Mouse (Mus musculus): ENCODE data around the gene Cnn2.

Gene Cnn2

DNA sequence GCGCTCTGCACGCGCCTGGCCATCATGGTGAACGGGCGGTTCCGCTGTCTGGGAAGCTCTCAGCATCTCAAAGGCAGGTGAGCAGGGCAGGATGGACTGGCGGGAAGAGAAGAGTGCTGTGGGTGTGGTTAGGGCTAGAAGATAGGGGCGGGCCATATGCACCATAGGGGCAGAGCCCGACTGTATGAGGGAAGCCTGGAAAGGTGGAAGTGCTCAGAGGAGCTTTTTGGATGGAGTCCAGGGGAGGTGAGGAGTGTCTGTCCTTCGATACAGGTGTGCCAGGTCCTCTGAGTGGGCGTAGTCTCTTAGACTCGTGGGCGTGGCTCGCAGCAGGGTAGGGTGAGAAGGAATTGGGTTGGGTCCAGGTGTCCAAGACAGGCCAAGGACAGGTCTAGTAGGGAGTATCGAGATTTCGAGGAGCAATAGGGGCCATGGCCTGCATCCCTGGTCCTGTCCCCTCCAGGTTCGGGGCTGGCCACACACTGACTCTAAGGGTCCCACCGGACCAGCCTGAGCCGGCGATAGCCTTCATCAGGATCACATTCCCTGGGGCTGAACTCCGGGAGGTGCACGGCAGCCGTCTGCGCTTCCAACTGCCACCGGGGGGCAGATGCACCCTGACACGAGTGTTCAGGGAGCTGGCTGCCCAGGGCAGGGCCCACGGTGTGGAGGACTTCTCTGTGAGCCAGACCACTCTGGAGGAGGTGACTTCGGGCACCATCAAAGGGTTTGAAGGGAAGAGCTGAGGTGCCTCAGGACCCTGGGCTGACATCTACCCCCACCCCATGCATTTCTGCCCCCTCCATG lies 26.3 kb downstream of the Cnn2 start:
- in situ Hi-C loops (cut with MboI; ENCODE audit: unreplicated experiment in 2 of 2): no loop called here

GRCm38 (mm10) chr10:80015583-80015982 lies 27.2 kb downstream of the Cnn2 start:
- in situ Hi-C loops (cut with MboI; ENCODE audit: unreplicated experiment in 2 of 2): no loop called here

DNA sequence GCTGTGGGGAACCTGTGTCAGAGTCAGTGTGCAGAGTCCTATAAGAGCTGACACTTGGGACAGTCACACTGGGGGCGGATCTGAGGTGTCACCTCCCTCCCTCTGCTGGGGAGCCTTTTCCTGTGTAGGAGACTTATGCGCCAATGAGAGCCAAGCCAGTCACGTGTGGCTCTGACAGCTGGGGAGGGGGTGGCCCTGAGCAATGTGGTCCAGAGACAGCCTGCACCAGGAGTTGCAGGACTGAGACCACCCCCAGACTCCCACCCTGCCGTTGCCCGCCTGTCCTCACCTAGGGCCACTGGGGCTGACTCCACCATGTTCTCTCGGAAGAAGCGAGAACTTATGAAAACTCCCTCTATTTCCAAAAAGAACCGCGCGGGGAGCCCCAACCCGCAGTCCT lies 28.1 kb downstream of the Cnn2 start, which contains the start of gene Arhgap45:
Gene Arhgap45, plus strand, starts transcription at position 143 of the 400 bp plus-strand sequence.
- in situ Hi-C loops (cut with MboI; ENCODE audit: unreplicated experiment in 2 of 2): no loop called here

DNA sequence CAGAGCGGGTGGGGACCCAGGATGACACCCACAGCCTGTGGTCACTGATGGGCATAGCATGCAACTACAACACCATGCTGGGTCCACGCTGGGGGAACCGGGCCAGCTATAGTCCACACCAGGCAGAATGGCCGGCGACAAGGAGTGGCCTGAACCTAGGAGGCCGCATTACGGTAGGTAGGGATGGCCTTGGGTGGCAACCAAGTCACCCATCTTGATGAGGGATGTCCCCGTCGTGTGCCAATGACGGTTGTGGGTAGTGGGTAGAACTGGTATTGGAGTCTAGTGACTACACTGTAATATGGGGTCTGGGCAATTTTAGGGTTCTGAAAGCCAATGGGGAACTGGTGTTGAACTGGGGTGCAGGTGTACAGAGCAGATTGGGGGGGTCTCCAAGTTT lies 28.5 kb downstream of the Cnn2 start:
- in situ Hi-C loops (cut with MboI; ENCODE audit: unreplicated experiment in 2 of 2): no loop called here

GRCm38 (mm10) chr10:80017361-80017760 lies 29.0 kb downstream of the Cnn2 start:
- in situ Hi-C loops (cut with MboI; ENCODE audit: unreplicated experiment in 2 of 2): no loop called here

DNA sequence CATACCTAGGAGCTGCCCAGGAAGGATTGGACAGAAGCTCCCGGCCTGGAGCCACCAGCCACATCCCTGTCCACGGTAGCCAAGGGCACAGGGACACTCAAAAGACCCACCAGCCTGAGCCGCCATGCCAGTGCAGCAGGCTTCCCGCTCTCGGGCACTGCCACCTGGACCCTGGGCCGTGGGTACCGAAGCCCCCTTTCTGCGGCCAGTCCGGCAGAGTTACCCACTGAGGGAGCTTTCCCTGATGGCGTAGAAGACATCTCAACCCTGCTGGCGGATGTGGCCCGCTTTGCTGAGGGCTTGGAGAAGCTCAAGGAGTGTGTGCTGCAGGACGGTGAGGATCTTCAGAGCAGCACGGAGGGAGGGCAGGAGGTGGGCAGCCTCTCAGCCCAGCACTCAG lies 29.4 kb downstream of the Cnn2 start:
- in situ Hi-C loops (cut with MboI; ENCODE audit: unreplicated experiment in 2 of 2): no loop called here

DNA sequence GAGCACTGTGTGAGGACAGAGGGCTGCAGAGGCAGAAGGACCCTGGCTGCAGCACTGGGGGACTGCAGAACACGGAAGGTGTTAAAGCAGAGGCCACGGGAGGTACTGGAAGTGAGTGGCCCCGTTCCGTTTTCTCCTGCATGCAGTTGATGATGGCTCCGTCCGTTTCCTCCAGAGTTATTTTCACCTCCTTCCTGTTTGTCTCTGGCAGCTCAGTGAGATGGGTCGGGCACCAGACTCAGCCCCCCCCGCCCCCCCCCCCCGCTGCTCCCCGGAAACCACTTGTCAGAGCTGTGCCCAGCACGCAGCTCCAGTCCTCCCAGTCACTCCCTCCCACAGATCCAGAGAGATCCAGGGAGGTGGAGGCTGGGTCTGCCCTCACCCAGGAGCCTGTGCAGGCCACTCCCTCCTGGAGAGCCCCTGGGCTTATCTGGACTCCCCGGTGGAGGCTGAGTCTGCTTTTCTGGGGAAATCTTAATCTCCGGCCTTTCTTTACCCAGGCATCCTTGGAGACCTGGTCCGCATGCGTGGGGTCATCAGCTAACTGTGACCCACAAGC lies 30.4 kb downstream of the Cnn2 start:
- in situ Hi-C loops (cut with MboI; ENCODE audit: unreplicated experiment in 2 of 2): no loop called here

GRCm38 (mm10) chr10:80019471-80020131 lies 31.2 kb downstream of the Cnn2 start:
- in situ Hi-C loops (cut with MboI; ENCODE audit: unreplicated experiment in 2 of 2): no loop called here

DNA sequence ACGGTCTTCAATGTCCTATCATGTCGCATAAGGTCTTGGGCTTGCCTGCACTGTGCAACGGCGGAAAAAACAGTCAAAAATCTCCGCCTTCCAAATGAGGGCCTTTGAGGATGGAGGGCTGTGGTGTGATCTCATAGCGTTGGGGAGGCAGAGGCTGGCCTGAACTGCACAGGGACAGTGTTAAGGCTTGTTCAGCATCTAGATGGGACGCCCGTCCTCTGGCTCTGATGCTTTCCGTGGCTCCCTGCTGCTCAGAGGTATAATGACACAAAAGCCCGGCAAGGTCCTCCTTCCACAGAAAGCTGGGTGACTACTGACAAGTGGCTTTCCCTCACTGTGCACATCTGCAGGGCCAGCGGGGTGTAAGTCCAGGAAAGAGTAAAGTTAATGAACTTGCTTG lies 31.8 kb downstream of the Cnn2 start:
- in situ Hi-C loops (cut with MboI; ENCODE audit: unreplicated experiment in 2 of 2): no loop called here

GRCm38 (mm10) chr10:80020603-80021319 lies 32.4 kb downstream of the Cnn2 start:
- in situ Hi-C loops (cut with MboI; ENCODE audit: unreplicated experiment in 2 of 2): no loop called here

DNA sequence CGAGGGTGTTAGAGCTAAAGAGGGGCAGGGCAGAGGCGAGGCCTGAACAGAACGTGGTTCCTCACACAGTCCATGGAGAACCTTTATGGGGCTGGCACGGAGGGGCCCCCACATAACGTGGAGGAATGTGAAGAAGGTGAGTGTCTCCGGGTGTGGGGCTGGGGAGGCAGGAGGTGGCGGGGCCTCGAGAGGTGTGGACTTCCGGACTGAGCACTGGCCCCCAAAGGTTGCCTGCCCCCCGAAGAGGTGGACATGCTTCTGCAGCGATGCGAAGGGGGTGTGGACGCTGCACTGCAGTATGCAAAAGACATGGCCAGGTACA lies 32.9 kb downstream of the Cnn2 start:
- in situ Hi-C loops (cut with MboI; ENCODE audit: unreplicated experiment in 2 of 2): no loop called here

DNA sequence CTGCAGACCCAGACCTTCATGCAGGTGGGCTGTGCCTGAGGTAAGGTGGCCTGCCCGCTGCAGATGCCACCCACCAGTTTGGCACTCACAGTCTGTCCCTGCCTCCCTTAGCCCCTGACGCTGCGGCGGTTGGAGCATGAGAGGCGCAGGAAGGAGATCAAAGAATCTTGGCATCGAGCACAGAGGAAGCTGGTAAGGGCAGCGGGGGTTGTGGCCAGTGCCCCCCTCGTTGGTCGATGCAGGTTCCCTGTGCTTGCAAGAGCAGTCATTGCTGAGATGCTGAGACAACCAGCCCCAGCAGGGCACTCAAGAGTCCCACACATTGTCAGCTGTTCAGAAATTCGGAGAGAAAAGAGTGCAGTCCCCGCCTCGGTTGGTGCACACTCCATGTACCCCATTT lies 33.8 kb downstream of the Cnn2 start:
- in situ Hi-C loops (cut with MboI; ENCODE audit: unreplicated experiment in 2 of 2): no loop called here

DNA sequence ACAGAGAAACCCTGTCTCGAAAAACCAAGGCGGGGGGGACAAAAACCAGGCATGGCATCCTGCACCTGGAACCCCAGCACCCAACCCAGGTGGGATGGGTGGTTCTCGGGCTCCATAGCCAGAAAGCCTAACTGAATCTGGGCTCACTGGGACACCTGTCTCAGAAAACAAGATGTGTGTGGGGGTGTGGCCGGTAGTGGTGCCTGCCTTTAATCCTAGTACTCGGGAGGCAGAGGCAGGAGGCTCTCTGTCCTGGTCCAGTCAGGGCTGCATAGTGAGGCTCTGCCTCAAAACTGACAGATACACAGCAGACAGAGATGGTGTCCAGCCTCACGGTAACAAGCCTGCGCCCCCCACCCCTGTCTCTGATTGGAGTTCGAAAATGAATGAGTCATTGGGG lies 34.4 kb downstream of the Cnn2 start:
- in situ Hi-C loops (cut with MboI; ENCODE audit: unreplicated experiment in 2 of 2): no loop called here

GRCm38 (mm10) chr10:80023758-80024157 lies 35.4 kb downstream of the Cnn2 start:
- in situ Hi-C loops (cut with MboI; ENCODE audit: unreplicated experiment in 2 of 2): no loop called here

DNA sequence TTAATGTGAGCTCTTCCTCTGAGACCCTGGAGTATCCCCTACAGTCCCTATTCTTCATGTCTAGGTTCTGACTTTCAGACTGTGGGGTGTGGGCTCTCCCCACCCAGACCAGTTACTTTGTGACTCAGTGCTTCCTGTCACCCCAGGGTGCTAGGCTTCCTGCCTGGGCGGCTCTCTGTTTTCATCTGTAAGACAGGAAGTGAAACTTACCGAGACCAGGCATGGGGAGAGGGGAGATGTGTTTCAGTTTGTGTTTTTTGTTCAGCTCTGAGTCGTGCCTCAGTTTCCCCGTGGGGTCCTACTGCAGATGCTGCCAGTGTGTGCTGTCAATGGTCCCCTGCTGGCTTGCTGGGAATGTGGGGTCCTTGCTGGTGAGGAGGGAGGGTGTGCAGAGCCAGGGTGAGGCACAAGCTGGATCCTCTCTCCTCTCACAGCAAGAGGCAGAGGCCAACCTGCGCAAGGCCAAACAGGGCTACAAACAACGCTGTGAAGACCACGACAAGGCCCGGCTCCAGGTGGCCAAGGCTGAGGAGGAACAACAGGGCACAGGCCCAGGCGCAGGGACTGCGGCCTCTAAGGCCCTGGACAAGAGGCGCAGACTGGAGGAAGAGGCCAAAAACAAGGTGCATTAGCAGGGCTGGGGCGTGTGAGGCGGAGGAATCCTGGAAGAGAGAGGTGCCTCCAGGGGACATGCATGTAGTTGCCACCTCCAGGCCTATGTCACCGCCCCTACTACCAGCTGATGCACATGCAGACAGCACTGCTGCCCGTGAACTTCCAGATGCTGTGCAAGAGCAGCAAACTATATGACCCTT lies 36.1 kb downstream of the Cnn2 start:
- in situ Hi-C loops (cut with MboI; ENCODE audit: unreplicated experiment in 2 of 2): no loop called here

DNA sequence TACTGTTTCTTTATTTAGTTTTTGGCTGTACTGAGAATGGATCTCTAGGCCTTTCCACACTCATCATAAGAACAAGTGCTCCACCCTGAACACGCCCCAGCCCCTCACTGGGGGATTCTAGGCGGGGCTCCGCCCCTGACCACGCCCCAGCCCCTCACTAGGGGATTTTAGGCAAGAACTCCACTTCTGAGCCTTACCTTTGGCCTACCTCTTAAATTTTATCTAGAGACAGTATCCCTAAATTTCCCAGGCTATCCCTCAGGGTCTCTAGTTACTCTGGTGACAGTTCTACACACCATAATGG lies 36.6 kb downstream of the Cnn2 start:
- in situ Hi-C loops (cut with MboI; ENCODE audit: unreplicated experiment in 2 of 2): no loop called here

GRCm38 (mm10) chr10:80025463-80025862 lies 37.1 kb downstream of the Cnn2 start:
- in situ Hi-C loops (cut with MboI; ENCODE audit: unreplicated experiment in 2 of 2): no loop called here

DNA sequence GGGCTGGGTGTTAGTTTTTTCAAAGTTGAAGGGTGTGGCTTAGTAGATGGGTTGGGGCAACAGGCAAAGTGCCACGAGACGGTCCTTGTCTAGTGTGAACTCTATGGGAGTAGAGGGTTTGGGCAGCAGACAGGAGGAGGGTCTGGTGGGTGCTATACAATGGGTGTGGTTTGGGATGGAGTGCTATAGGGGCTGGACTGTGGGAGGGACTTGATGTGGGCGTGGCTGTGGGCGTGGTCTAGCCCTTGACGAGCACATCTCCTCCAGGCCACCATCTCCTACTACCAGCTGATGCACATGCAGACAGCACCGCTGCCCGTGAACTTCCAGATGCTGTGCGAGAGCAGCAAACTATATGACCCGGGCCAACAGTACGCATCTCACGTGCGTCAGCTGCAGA lies 37.5 kb downstream of the Cnn2 start:
- in situ Hi-C loops (cut with MboI; ENCODE audit: unreplicated experiment in 2 of 2): no loop called here

- in situ Hi-C loops (cut with MboI; ENCODE audit: unreplicated experiment in 2 of 2): no loop called here
These were observed 39.5 kb downstream of the Cnn2 start for GRCm38 (mm10) chr10:80027681-80028520.

DNA sequence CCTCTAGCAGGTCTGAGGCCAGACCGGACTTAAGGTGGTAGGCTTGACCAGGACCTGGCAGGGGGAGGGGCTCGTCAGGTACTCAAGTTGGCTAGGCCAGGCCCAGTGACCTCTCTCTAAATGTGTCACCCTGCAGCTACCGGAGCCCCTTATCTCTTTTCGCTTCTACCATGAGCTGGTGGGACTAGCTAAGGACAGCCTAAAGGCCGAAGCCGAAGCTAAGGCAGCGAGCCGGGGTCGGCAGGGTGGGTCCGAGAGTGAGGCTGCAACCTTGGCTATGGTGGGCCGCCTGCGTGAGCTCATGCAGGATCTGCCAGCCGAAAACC lies 40.1 kb downstream of the Cnn2 start:
- in situ Hi-C loops (cut with MboI; ENCODE audit: unreplicated experiment in 2 of 2): no loop called here

Measured in v-Abl transformed pro-B cells (cell line).